Mouse (Mus musculus): ENCODE data around the gene Lsm7.

Lsm7 gene

DNA sequence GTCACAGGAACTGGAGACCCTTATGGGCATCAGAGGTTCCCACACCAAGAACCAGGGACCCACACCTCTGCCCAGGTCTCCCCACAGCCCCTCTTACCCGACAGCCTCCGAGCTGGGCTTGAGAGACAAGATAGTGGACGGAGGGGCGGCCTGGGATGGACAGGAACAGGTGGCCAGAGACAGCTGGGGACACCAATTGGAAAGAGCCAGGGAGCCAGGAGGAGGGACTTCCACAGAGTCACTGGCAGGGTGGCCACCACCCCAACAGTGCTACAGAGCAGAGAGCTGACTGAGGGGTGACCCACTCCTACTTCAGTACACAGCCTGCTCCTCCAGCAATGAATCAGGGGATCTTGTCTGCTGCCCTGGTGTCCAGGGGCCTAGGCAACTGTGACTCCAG lies 41.6 kb downstream of the Lsm7 start, which contains the start of gene Jsrp1:
Jsrp1 (minus strand) TSS at position 133 of the 400 bp plus-strand sequence.
- no peak for DNase-seq (ENCODE audit: low spot score in 2 of 2)

DNA sequence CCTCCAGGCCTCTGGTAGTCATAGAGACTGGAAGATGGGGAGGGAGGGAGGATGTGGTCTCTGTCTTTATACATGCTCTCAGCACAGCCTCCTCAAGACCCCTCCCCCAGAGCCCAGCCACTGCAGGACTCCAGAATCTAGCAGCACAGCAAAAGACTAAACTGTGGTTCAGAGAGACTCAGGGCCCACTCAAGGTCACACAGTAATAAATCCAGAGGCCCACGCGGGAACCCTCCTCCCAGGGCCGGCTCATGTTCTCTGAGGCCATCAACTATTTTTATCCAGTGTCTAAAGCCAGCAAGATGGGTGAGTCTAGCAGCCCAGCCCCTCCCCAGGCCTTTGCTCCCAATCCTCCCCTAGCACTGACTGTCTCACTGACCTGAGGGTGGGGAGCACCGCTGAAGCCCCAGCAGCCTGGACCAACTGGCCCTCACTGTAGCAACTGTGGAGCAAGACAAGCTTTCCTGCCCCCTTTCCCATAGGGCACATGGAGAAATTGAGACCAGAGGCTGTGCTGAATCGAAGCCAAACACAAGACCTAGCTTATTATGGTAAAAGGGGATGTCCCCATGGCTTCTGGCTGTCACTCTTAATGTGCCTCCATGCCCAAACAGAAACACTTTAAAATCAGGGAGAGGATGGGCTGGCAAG lies 42.5 kb downstream of the Lsm7 start:
- DNase-seq (ENCODE audit: low spot score in 2 of 2), result no peak

DNA sequence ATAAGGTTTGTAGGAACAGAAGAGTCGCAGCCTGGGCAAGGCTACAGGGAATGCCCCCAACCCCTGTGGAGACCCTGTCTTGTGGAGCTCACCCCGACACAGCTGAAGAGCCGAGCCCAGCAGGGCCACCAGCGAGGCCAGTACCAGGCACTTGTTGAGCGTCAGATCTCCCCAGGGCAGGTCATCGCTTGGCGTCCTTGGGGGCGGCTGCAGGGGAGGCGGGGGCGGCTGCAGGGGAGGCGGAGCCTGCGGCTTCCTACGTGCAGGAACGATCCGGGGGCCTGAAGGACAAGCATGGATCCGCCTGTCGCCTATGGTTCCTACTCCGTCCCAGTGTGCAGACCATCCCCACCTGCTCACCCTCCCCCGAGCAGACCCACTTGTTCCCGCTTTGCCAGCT lies 44.9 kb downstream of the Lsm7 start:
- DNase-seq (ENCODE audit: low spot score in 2 of 2), result no peak

DNA sequence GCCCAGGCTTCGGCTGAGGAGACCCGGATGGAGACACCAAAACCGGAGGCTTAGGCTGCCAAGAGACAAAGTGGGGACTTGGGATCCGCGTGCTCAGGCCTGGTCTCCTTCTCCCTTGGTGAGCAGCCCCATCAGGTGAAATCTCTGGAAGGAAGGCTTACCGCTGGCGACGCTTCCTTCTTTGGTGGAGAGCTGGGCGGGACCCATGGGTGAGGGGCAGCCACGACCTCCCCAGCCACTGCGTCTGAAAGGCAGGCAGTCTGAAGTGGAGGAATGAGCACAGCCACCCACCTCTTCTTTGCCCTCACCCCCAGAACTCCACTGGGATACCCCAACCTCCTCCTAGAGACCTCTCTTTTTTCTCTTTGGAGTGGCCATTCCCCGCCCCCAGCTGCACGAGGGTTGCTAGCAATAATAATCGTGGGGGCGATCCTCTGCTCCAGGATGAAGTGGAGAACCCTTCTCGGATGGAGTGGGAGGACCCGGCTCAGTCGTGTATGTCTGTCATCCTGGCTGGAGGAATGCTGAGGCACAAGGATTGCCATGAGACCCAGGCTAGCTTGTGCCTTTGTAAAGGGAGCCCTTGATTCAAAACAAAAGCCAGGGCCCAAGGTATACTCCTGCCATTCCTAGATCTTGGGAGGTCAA lies 45.9 kb downstream of the Lsm7 start:
- no peak for DNase-seq (ENCODE audit: low spot score in 2 of 2)

DNA sequence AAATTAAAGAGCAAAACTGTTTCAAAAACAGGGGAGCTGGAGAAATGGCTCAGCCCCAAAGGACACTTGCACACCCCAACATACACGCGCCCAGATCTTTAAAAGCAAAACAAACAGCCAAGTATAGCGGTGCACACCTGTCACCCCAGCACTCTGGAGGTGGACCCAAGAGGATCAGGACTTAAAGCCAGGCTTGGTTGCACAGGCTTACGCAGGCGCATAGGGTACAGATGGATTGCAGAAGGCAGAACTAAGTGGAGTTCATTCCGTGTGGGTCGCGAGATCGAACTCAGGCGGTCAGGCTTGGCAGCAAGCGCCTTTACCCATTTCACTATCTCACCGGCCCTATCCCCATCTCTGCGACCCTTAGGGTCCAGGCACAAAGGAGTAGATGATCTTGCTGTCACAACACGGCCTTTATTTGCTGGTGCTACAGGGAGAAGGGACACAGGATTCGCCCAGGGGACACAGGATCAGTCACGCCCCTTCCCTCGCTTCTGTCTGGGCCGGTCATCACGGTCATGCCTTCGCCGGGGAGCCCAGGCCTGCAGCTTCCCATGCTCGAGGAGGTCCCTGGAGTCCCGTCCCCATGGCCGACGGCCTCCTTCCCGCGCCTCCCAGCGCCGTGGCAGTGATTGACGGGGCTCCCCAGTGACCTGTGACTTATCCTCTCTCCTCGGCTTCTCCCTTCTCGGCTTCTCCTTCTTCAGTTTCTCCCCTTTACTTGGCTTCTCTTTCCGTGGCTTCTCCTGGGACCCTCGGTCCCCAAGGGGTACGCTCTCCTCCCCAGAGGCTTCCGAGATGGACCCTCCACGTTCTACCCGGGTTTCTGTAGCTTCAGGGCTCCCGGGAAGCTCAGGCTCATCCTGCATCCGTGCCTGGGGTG lies 46.7 kb downstream of the Lsm7 start:
- no peak for DNase-seq (ENCODE audit: low spot score in 2 of 2)

GRCm38 (mm10) chr10:80807057-80807627 lies 47.9 kb downstream of the Lsm7 start:
- peak; percentile 52 to 78 for DNase-seq (ENCODE audit: low spot score in 2 of 2)

DNA sequence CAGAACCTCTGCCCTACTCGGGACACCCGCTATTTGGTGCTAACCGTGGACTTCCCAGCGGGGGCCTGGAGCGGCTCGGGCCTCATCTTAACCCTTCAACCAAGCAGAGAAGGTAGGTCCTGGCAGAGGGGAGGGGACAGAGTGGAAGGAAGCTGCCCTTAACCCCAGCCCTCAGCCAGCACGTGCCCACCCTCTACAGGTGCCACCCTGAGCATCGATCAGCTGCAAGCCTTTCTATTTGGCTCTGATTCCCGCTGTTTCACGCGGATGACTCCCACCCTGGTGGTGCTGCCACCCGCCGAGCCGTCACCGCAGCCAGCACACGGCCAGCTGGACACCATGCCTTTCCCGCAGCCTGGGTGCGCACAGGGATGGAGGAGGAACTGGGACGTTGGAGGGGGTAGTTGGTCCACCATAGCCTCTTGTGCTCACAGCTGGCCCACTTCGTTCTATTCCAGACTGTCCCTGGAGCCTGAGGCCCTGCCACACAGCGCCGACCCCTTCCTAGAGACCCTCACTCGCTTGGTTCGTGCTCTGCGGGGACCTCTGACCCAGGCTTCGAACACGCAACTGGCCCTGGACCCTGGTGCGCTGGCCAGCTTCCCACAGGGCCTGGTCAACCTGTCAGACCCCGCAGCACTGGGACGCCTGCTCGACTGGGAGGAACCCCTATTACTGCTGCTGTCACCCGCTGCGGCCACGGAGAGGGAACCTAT lies 48.5 kb downstream of the Lsm7 start:
- peak in 1 of 2 experiments; percentile 72 for DNase-seq (ENCODE audit: low spot score in 2 of 2)

- peak; percentile 87 to 96 for DNase-seq (ENCODE audit: low spot score in 2 of 2)
Observed at GRCm38 (mm10) chr10:80805925-80806324, 49.1 kb downstream of the Lsm7 start.

DNA sequence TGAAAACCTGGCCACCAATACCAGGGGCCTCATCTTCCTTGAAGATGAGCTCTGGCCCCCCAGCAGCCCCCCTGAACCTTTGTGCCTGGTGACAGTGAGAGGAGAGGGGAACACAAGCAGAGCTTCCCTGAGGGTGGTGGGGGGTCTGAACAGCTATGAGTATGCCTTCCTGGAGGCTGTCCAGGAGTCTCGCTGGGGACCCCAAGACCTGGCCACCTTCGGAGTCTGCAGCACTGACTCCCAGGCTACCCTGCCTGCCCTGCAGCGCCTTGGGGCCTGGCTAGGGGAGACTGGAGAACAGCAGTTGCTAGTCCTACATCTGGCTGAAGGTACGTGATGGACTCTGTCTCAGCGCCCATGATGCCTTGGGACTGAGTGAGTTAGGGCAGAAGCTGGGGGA lies 49.7 kb downstream of the Lsm7 start:
- DNase-seq (ENCODE audit: low spot score in 2 of 2), result no peak

GRCm38 (mm10) chr10:80804916-80805315 lies 50.1 kb downstream of the Lsm7 start, which contains the start of gene Amh:
Gene Amh (plus strand): TSS chr10:80805243.
- no peak for DNase-seq (ENCODE audit: low spot score in 2 of 2)

DNA sequence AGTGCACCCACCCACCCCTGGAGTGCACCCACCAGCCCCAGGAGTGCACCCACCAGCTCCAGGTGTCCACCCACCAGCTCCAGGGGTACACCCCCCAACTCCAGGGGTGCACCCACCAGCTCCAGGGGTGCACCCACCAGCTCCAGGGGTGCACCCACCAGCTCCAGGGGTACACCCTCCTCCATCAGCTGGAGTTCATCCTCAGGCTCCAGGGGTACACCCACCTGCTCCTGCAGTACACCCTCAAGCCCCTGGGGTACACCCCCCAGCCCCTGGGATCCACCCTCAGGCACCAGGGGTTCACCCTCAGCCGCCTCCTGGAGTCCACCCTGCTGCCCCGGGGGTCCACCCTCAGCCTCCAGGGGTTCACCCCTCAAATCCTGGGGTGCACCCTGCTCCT lies 50.7 kb downstream of the Lsm7 start:
- no peak for DNase-seq (ENCODE audit: low spot score in 2 of 2)

- no peak for DNase-seq (ENCODE audit: low spot score in 2 of 2)
Observed at GRCm38 (mm10) chr10:80802996-80803395, 52.0 kb downstream of the Lsm7 start.

Measured in spleen, postnatal 4 days (tissue).